Mouse (Mus musculus) E14TG2a.4 (cell line): ENCODE results near the gene Brat1.

Source experiments
- H3K27me3 ChIP-seq: 2 replicates; pipeline ENCODE4 v1.6.1; 2014; ENCODE audit warnings: low read length, control low read depth; ENCODE audit not compliant: insufficient read depth
- H3K36me3 ChIP-seq: 2 replicates; pipeline ENCODE4 v1.6.1; 2014; ENCODE audit warnings: low read length, control low read depth; ENCODE audit not compliant: insufficient read depth
- H3K4me1 ChIP-seq: replicated peaks from 2 replicates; pipeline ENCODE4 v1.6.1; 2014; ENCODE audit warnings: low read depth, low read length, control low read depth
- H3K4me3 ChIP-seq: replicated peaks from 2 replicates; pipeline ENCODE4 v1.5.1; 2014; ENCODE audit warnings: mild to moderate bottlenecking, low read length
- H3K9me3 ChIP-seq: 2 replicates; pipeline ENCODE4 v1.6.1; 2014; ENCODE audit warnings: low read length, control low read depth
- CTCF ChIP-seq: conservative IDR thresholded peaks from 2 replicates; pipeline ENCODE4 v1.5.1; 2014; ENCODE audit warnings: low read length
- NANOG ChIP-seq: IDR thresholded peaks from 2 replicates; pipeline ENCODE4 v1.6.1; 2014; ENCODE audit warnings: borderline replicate concordance, low read length, mixed read lengths
- POU5F1 ChIP-seq: IDR thresholded peaks from 2 replicates; pipeline ENCODE4 v1.6.1; 2014; ENCODE audit warnings: low read length, borderline replicate concordance

Gene Brat1

GRCm38 (mm10) chr5:140764921-140765613 lies 60.3 kb downstream of the Brat1 start:
- no peak overlapping the region for H3K4me3 ChIP-seq
- H3K9me3 ChIP-seq, result no peaks in the 10 kb centered on the region
- TF ChIP-seq NANOG, result no peak
- TF ChIP-seq CTCF, result no peak
- no peak for TF ChIP-seq POU5F1
- peaks cover 81% of the 10 kb centered on the region for H3K36me3 ChIP-seq
- H3K27me3 ChIP-seq, result no peaks in the 10 kb centered on the region
- peaks cover 34% of the 10 kb centered on the region for H3K4me1 ChIP-seq

GRCm38 (mm10) chr5:140766566-140766965 lies 61.8 kb downstream of the Brat1 start:
- H3K4me3 ChIP-seq, result no peak overlapping the region
- H3K9me3 ChIP-seq, result no peaks in the 10 kb centered on the region
- peaks cover 71% of the 10 kb centered on the region for H3K36me3 ChIP-seq
- TF ChIP-seq POU5F1 (no peak), CTCF (no peak), NANOG (no peak)
- no peaks in the 10 kb centered on the region for H3K27me3 ChIP-seq
- peaks cover 19% of the 10 kb centered on the region for H3K4me1 ChIP-seq

- Histone ChIP-seq H3K4me3 (no peak overlapping the region), H3K36me3 (peaks cover 60% of the 10 kb centered on the region), H3K9me3 (no peaks in the 10 kb centered on the region), H3K27me3 (no peaks in the 10 kb centered on the region), H3K4me1 (peaks cover 12% of the 10 kb centered on the region)
- TF ChIP-seq POU5F1, result no peak
- no peak for TF ChIP-seq CTCF
- TF ChIP-seq NANOG, result no peak
Measured at GRCm38 (mm10) chr5:140767704-140768141, 62.9 kb downstream of the Brat1 start.

GRCm38 (mm10) chr5:140768333-140768732 lies 63.5 kb downstream of the Brat1 start:
- H3K4me1 ChIP-seq, result peaks cover 12% of the 10 kb centered on the region
- no peaks in the 10 kb centered on the region for H3K27me3 ChIP-seq
- no peak overlapping the region for H3K4me3 ChIP-seq
- H3K36me3 ChIP-seq, result peaks cover 58% of the 10 kb centered on the region
- H3K9me3 ChIP-seq, result no peaks in the 10 kb centered on the region
- TF ChIP-seq POU5F1 (no peak), CTCF (no peak), NANOG (no peak)
